Mouse (Mus musculus) naive thymus-derived CD4-positive, alpha-beta T cell, adult 5 months (primary cell): Measurements from ENCODE around the gene Gm11983. TPM values are rescaled to one million over a fixed set of nuclear protein-coding genes. Genes with fewer than 3 reads are reported as not detected.

Source experiments
- polyA plus RNA-seq: library from polyadenylated mRNA; unstranded; fragments of 100-300 nt; shearing (Covaris generic); gene quantifications from one replicate; pipeline ENCODE4 v1.2.1, GENCODE M21; 2017

Gm11983 gene
- polyA plus RNA-seq = not detected

DNA sequence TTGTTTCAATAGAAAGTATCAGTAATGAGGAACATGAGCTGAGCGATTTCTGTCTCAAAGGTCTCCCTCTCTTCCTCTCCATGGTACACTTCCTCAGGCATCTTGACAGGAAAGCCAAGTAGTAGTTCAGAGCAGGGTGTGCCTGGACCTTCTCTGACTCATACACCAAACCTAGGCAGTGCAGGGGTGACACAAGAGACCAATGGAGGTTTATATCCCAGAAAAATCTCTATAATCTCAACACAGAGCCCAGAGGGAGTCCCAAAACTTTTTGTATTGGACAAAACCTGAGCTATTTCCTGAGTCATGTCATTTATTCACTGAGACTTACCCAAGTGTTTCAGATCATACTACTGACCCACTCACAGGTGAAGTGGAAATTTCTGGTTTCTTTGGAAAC is at the start of gene Gm11983:
Gene Gm11983, minus strand, starts transcription at position 101 of the 400 bp plus-strand sequence.

Other genes with a start within 250 kb of the Gm11983 start
- gene Nacad, start 231.6 kb downstream of the Gm11983 start, polyA plus RNA-seq = 1.2 TPM
- gene Tbrg4, start 211.6 kb downstream of the Gm11983 start, polyA plus RNA-seq = 23.5 TPM
- gene Wap, start 199.0 kb downstream of the Gm11983 start, polyA plus RNA-seq = not detected
- 530 TPM for gene Ramp3, start 179.1 kb downstream of the Gm11983 start, polyA plus RNA-seq
- gene Adcy1, start 225.8 kb upstream of the Gm11983 start, polyA plus RNA-seq = 0.02 TPM